ENCODE assay signal across 11 mouse cellular contexts in the genomic region with DNA sequence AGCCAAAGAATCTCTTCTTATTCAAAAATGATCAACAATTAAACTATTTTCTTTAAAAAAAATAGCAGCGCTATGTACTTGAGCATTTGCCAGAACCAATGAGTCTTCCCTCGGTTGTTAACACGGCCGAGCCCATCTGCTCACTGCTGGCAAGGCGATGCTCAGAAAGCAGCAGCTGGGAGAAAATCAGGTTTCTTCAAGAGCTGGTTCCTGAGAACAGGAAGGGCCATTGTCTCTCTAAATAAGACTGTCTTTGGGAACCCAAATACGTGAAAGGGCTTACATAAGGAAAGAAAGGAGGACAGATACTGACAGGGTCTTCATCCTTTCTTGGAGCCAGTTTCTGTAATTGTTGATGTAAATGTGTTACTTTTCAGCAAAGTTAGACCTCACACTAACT.
A peak's percentile ranks its signal among the peaks of the same experiment; 100 is the strongest.
DNase-seq lines count a peak whose midpoint lies in the region; ATAC-seq lines count a peak whose summit lies in the region.
"Had no signal": no experiment of that assay in that cellular context is flagged by ENCODE, and none has a peak within 500 bp of the region (broad histone marks: within the 10 kb centered on the region; RNA-seq: fewer than 3 reads in every experiment).

No protein-coding gene starts in this region.

- peaks cover 19% of the 10 kb centered on the region for H3K4me1 ChIP-seq in embryonic facial prominence, embryonic 14.5 days (ENCODE audit: control insufficient read depth, insufficient read depth, low read length)
- peaks cover 24% of the 10 kb centered on the region for H3K4me1 ChIP-seq in hindbrain, embryonic 16.5 days (ENCODE audit: control insufficient read depth, insufficient read depth, low read depth, low read length)
- H3K4me1 ChIP-seq in neural tube, embryonic 13.5 days (replicated peaks), result peaks cover 55% of the 10 kb centered on the region
- no peaks in the 10 kb centered on the region for H3K4me1 ChIP-seq in kidney, embryonic 15.5 days

- H3K9me3 ChIP-seq in embryonic facial prominence, embryonic 14.5 days (ENCODE audit: control insufficient read depth, low read length), result no peaks in the 10 kb centered on the region
- no peaks in the 10 kb centered on the region for H3K9me3 ChIP-seq in hindbrain, embryonic 16.5 days (ENCODE audit: control insufficient read depth, low read length)
- no peaks in the 10 kb centered on the region for H3K9me3 ChIP-seq in neural tube, embryonic 13.5 days
- no peaks in the 10 kb centered on the region for H3K9me3 ChIP-seq in kidney, embryonic 15.5 days (replicated peaks)

- peak; percentile 66 for DNase-seq in heart, adult 11 months
- no peak for DNase-seq in heart, postnatal 36 days
- DNase-seq in embryonic facial prominence, embryonic 14.5 days (ENCODE audit: low spot score), result peak; percentile 76
- DNase-seq in thymus, postnatal 10 days (ENCODE audit: low spot score in 2 of 2), result no peak
- DNase-seq: gastrocnemius, postnatal 25 days; lung, adult 18-20 months had no signal

- no peak overlapping the region for H3K4me2 ChIP-seq in embryonic facial prominence, embryonic 14.5 days (ENCODE audit: low read depth, low read length)
- peak overlapping the region; percentile 34 for H3K4me2 ChIP-seq in hindbrain, embryonic 16.5 days (ENCODE audit: low read length)
- H3K4me2 ChIP-seq in neural tube, embryonic 13.5 days, result peak overlapping the region; percentile 18
- H3K4me2 ChIP-seq in kidney, embryonic 15.5 days, result no peak overlapping the region

- 22% methylated on average over 6 of the region's 6 CpGs for WGBS in embryonic facial prominence, embryonic 14.5 days
- 8% methylated on average over 6 of the region's 6 CpGs for WGBS in hindbrain, embryonic 16.5 days
- 4% methylated on average over 6 of the region's 6 CpGs for WGBS in neural tube, embryonic 13.5 days
- 35% methylated on average over 6 of the region's 6 CpGs for WGBS in kidney, embryonic 15.5 days

- H3K27ac ChIP-seq in embryonic facial prominence, embryonic 14.5 days (replicated peaks; ENCODE audit: low read depth, low read length), result peak overlapping the region; percentile 35; the same call in 1 of the 2 replicates
- peak overlapping the region; percentile 62 for H3K27ac ChIP-seq in hindbrain, embryonic 16.5 days (ENCODE audit: low read depth, low read length)
- H3K27ac ChIP-seq in neural tube, embryonic 13.5 days (replicated peaks), result peak overlapping the region; percentile 78
- H3K27ac ChIP-seq in kidney, embryonic 15.5 days, result no peak overlapping the region
- H3K27ac ChIP-seq: kidney, postnatal 0 days had no signal

- ATAC-seq in embryonic facial prominence, embryonic 14.5 days (ENCODE audit: low read depth), result peak; percentile 51; the same call in 1 of the 2 replicates
- peak; percentile 64 for ATAC-seq in hindbrain, embryonic 16.5 days
- peak; percentile 59; the same call in 1 of the 2 replicates for ATAC-seq in neural tube, embryonic 13.5 days (ENCODE audit: low read depth)
- ATAC-seq in kidney, embryonic 15.5 days (replicated peaks; ENCODE audit: low FRiP score), result no peak

- H3K9ac ChIP-seq in embryonic facial prominence, embryonic 14.5 days (ENCODE audit: low read depth, low read length), result no peak overlapping the region
- H3K9ac ChIP-seq in hindbrain, embryonic 16.5 days (ENCODE audit: low read depth, low read length), result no peak overlapping the region
- H3K9ac ChIP-seq in neural tube, embryonic 13.5 days, result no peak overlapping the region
- no peak overlapping the region for H3K9ac ChIP-seq in kidney, embryonic 15.5 days

- H3K36me3 ChIP-seq in embryonic facial prominence, embryonic 14.5 days (ENCODE audit: control insufficient read depth, insufficient read depth, low read length), result no peaks in the 10 kb centered on the region
- no peaks in the 10 kb centered on the region for H3K36me3 ChIP-seq in hindbrain, embryonic 16.5 days (ENCODE audit: control insufficient read depth, insufficient read depth, low read length)
- H3K36me3 ChIP-seq in neural tube, embryonic 13.5 days, result no peaks in the 10 kb centered on the region
- no peaks in the 10 kb centered on the region for H3K36me3 ChIP-seq in kidney, embryonic 15.5 days
- H3K36me3 ChIP-seq: G1E had no signal

- intact Hi-C loops in heart, postnatal 36 days (cut with DNase I), result no loop called here

- no peaks in the 10 kb centered on the region for H3K27me3 ChIP-seq in embryonic facial prominence, embryonic 14.5 days (replicated peaks; ENCODE audit: control insufficient read depth, insufficient read depth, low read length)
- no peaks in the 10 kb centered on the region for H3K27me3 ChIP-seq in hindbrain, embryonic 16.5 days (replicated peaks; ENCODE audit: control insufficient read depth, insufficient read depth, low read length)
- no peaks in the 10 kb centered on the region for H3K27me3 ChIP-seq in neural tube, embryonic 13.5 days
- no peaks in the 10 kb centered on the region for H3K27me3 ChIP-seq in kidney, embryonic 15.5 days

- H3K4me3 ChIP-seq in embryonic facial prominence, embryonic 14.5 days (ENCODE audit: low read depth, low read length), result no peak overlapping the region
- H3K4me3 ChIP-seq in hindbrain, embryonic 16.5 days (ENCODE audit: low read length), result no peak overlapping the region
- no peak overlapping the region for H3K4me3 ChIP-seq in neural tube, embryonic 13.5 days
- H3K4me3 ChIP-seq in kidney, embryonic 15.5 days (replicated peaks), result no peak overlapping the region

Comparison
In these comparisons a context has a peak if more than half of its experiments do, and no peak if none do; other contexts are left out.
1. DNase-seq: peak in heart, adult 11 months (single experiment) and embryonic facial prominence, embryonic 14.5 days (single experiment); none in heart, postnatal 36 days (0 of 2) and thymus, postnatal 10 days (0 of 2).
2. H3K4me2 ChIP-seq: peak in hindbrain, embryonic 16.5 days (single experiment) and neural tube, embryonic 13.5 days (single experiment); none in embryonic facial prominence, embryonic 14.5 days (single experiment) and kidney, embryonic 15.5 days (single experiment).